Mouse (Mus musculus) E14TG2a.4 (cell line): Measurements from ENCODE around the gene Col13a1.

Experiments used
- CTCF ChIP-seq: conservative IDR thresholded peaks from 2 replicates; pipeline ENCODE4 v1.5.1; 2014; ENCODE audit warnings: low read length
- POU5F1 ChIP-seq: IDR thresholded peaks from 2 replicates; pipeline ENCODE4 v1.6.1; 2014; ENCODE audit warnings: low read length, borderline replicate concordance

DNA sequence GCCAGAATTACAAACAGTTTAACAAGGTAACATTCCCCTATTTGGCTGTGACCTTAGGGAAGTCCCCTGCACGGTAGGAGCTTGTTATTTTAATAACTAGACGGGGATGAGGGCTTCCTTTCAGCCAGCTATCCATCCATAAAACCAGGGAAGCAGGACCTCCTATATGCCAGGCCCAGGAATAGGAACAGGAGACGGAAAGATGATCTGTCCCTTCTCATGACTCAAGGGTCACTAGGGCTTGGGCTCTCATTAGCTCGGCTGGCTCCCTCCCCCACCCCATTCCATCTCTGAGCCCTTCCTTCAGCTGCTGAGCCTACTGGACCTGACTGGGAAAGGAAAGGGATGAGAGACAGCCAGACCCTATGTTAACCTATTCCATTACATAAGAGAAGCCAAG, 67.1 kb downstream of the Col13a1 start:
- TF ChIP-seq CTCF: no peak
- TF ChIP-seq POU5F1: no peak
